Comparison of ENCODE assay signal across 11 mouse cellular contexts in the genomic region with DNA sequence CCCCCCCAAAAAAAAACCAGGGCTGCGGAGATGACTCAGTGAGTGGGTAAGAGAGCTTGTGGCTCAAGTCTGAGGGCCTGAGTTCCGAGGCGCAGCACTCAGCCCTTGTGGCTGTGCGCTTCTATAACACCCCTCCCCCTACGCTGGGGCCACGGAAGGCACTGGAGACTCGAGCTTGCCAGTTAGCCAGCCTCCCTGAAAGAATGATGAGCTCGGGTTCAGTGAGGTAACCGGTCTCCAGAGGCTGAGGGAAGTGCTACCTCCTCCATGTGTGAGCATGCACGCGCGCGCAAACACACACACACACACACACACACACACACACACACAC.
DNase-seq lines count a peak whose midpoint lies in the region; ATAC-seq lines count a peak whose summit lies in the region.
"Had no signal": no experiment of that assay in that cellular context is flagged by ENCODE, and none has a peak within 500 bp of the region (broad histone marks: within the 10 kb centered on the region; RNA-seq: fewer than 3 reads in every experiment).

No protein-coding gene starts in this region.

- no peaks in the 10 kb centered on the region for H3K27me3 ChIP-seq in heart, embryonic 11.5 days (ENCODE audit: control insufficient read depth, insufficient read depth, low read length)
- no peaks in the 10 kb centered on the region for H3K27me3 ChIP-seq in forebrain, embryonic 14.5 days (replicated peaks; ENCODE audit: control insufficient read depth, insufficient read depth, low read length)
- H3K27me3 ChIP-seq in midbrain, embryonic 11.5 days (ENCODE audit: control insufficient read depth, insufficient read depth, low read length): no peaks in the 10 kb centered on the region

- H3K4me1 ChIP-seq in heart, embryonic 11.5 days (ENCODE audit: control insufficient read depth, insufficient read depth, low read length): no peaks in the 10 kb centered on the region
- H3K4me1 ChIP-seq in forebrain, embryonic 14.5 days (ENCODE audit: control insufficient read depth, insufficient read depth, low read length): peaks cover 19% of the 10 kb centered on the region
- peaks cover 10% of the 10 kb centered on the region for H3K4me1 ChIP-seq in midbrain, embryonic 11.5 days (ENCODE audit: control insufficient read depth, insufficient read depth, low read length)

- H3K9me3 ChIP-seq in heart, embryonic 11.5 days (replicated peaks; ENCODE audit: control insufficient read depth, low read length): no peaks in the 10 kb centered on the region
- H3K9me3 ChIP-seq in forebrain, embryonic 14.5 days (replicated peaks; ENCODE audit: control insufficient read depth, low read length): no peaks in the 10 kb centered on the region
- H3K9me3 ChIP-seq in midbrain, embryonic 11.5 days (ENCODE audit: control insufficient read depth, low read length): no peaks in the 10 kb centered on the region

- no peak overlapping the region for H3K9ac ChIP-seq in heart, embryonic 11.5 days (ENCODE audit: low read depth, low read length)
- H3K9ac ChIP-seq in forebrain, embryonic 14.5 days (ENCODE audit: low read length): 0 out of 2 replicates have a peak overlapping the region, but pooled peaks have one; percentile 2
- H3K9ac ChIP-seq in midbrain, embryonic 11.5 days (ENCODE audit: low read length): peak overlapping the region; percentile 30; the same call in 1 of the 2 replicates
- H3K9ac ChIP-seq: liver, postnatal 0 days had no signal

- no peak for ATAC-seq in heart, embryonic 11.5 days (replicated peaks; ENCODE audit: insufficient number of reproducible peaks, low FRiP score, low TSS enrichment)
- ATAC-seq in forebrain, embryonic 14.5 days: peak; percentile 75
- ATAC-seq in midbrain, embryonic 11.5 days (ENCODE audit: low FRiP score): peak; percentile 79
- ATAC-seq: liver, postnatal 0 days had no signal

- H3K27ac ChIP-seq in heart, embryonic 11.5 days (ENCODE audit: low read depth, low read length): no peak overlapping the region
- H3K27ac ChIP-seq in forebrain, embryonic 14.5 days (ENCODE audit: low read depth, low read length): peak overlapping the region; percentile 62
- H3K27ac ChIP-seq in midbrain, embryonic 11.5 days (ENCODE audit: low read depth, low read length): no peak overlapping the region

- no peak for DNase-seq in heart, adult 18-20 months
- peak; percentile 29 for DNase-seq in ZHBTc4 (ENCODE audit: low read depth, low spot score)
- DNase-seq in forebrain, embryonic 14.5 days (ENCODE audit: low spot score): peak; percentile 66
- peak; percentile 91 for DNase-seq in midbrain, embryonic 11.5 days (ENCODE audit: low spot score, missing footprints)
- no peak for DNase-seq in layer of hippocampus, postnatal 36 days
- no peak for DNase-seq in spleen, postnatal 36 days (ENCODE audit: low spot score in 2 of 2)
- no peak for DNase-seq in kidney, postnatal 10 days
- DNase-seq: kidney, postnatal 25 days; liver, postnatal 0 days; right cerebral cortex, adult 18-20 months had no signal

- H3K4me3 ChIP-seq in heart, embryonic 11.5 days (ENCODE audit: low read depth, low read length): no peak overlapping the region
- H3K4me3 ChIP-seq in forebrain, embryonic 14.5 days (ENCODE audit: low read depth, low read length): no peak overlapping the region
- no peak overlapping the region for H3K4me3 ChIP-seq in midbrain, embryonic 11.5 days (ENCODE audit: low read depth, low read length)

- H3K36me3 ChIP-seq in heart, embryonic 11.5 days (ENCODE audit: control insufficient read depth, insufficient read depth, low read length): no peaks in the 10 kb centered on the region
- no peaks in the 10 kb centered on the region for H3K36me3 ChIP-seq in forebrain, embryonic 14.5 days (ENCODE audit: control insufficient read depth, insufficient read depth, low read length)
- no peaks in the 10 kb centered on the region for H3K36me3 ChIP-seq in midbrain, embryonic 11.5 days (ENCODE audit: control insufficient read depth, insufficient read depth, low read length)

- peak overlapping the region; percentile 11; the same call in 1 of the 2 replicates for H3K4me2 ChIP-seq in heart, embryonic 11.5 days
- peak overlapping the region; percentile 29; the same call in 1 of the 2 replicates for H3K4me2 ChIP-seq in forebrain, embryonic 14.5 days (ENCODE audit: low read length)
- no peak overlapping the region for H3K4me2 ChIP-seq in midbrain, embryonic 11.5 days

- 16% methylated on average over 13 of the region's 13 CpGs for WGBS in heart, embryonic 11.5 days (ENCODE audit: insufficient replicate concordance)
- 15% methylated on average over 13 of the region's 13 CpGs for WGBS in forebrain, embryonic 14.5 days
- WGBS in midbrain, embryonic 11.5 days: 13% methylated on average over 13 of the region's 13 CpGs

Comparison
In these comparisons a context has a peak if more than half of its experiments do, and no peak if none do; other contexts are left out.
1. DNase-seq: peak in ZHBTc4 (single experiment), forebrain, embryonic 14.5 days (single experiment) and midbrain, embryonic 11.5 days (single experiment); none in heart, adult 18-20 months (0 of 2), layer of hippocampus, postnatal 36 days (0 of 2), spleen, postnatal 36 days (0 of 2) and kidney, postnatal 10 days (single experiment).